Mouse (Mus musculus) 3T3-L1 (cell line): Measurements from ENCODE around the gene Myo5a.

ENCODE experiments used
- DNase-seq: peaks from one replicate; pipeline ENCODE4 v3.0.0-alpha.2; 2015; ENCODE audit warnings: low read depth, low spot score

The Myo5a gene

GRCm38 (mm10) chr9:75071706-75072192 is 934 bp downstream of the Myo5a start:
- peak; percentile 61 for DNase-seq

GRCm38 (mm10) chr9:75072361-75072760 is 1.5 kb downstream of the Myo5a start:
- DNase-seq, result peak; percentile 25

GRCm38 (mm10) chr9:75077191-75077590 is 6.4 kb downstream of the Myo5a start:
- peak; percentile 61 for DNase-seq

- DNase-seq, result peak; percentile 52
These were observed 14.5 kb downstream of the Myo5a start for GRCm38 (mm10) chr9:75085242-75085824.

- peak; percentile 44 for DNase-seq
These were observed 17.0 kb downstream of the Myo5a start for GRCm38 (mm10) chr9:75087823-75088222.

GRCm38 (mm10) chr9:75089285-75089684 is 18.5 kb downstream of the Myo5a start:
- DNase-seq, result no peak

- peak; percentile 56 for DNase-seq
These were observed 21.3 kb downstream of the Myo5a start for GRCm38 (mm10) chr9:75092134-75092533.

- peak; percentile 67 for DNase-seq
These were observed 23.9 kb downstream of the Myo5a start for GRCm38 (mm10) chr9:75094762-75095161.

GRCm38 (mm10) chr9:75098937-75099336 is 28.1 kb downstream of the Myo5a start:
- no peak for DNase-seq

GRCm38 (mm10) chr9:75100157-75100781 is 29.5 kb downstream of the Myo5a start:
- no peak for DNase-seq

- DNase-seq, result no peak
These were observed 31.3 kb downstream of the Myo5a start for GRCm38 (mm10) chr9:75102131-75102530.

GRCm38 (mm10) chr9:75116571-75117177 is 45.9 kb downstream of the Myo5a start:
- DNase-seq, result no peak

GRCm38 (mm10) chr9:75121126-75121525 is 50.3 kb downstream of the Myo5a start:
- DNase-seq, result no peak

GRCm38 (mm10) chr9:75124201-75124721 is 53.4 kb downstream of the Myo5a start:
- DNase-seq, result peak; percentile 92

GRCm38 (mm10) chr9:75130553-75130952 is 59.7 kb downstream of the Myo5a start:
- no peak for DNase-seq

- no peak for DNase-seq
These were observed 76.1 kb downstream of the Myo5a start for GRCm38 (mm10) chr9:75146911-75147310.

- no peak for DNase-seq
These were observed 89.7 kb downstream of the Myo5a start for GRCm38 (mm10) chr9:75160525-75160924.

GRCm38 (mm10) chr9:75163650-75164049 is 92.8 kb downstream of the Myo5a start:
- DNase-seq, result no peak

- DNase-seq, result no peak
These were observed 100.9 kb downstream of the Myo5a start for GRCm38 (mm10) chr9:75171721-75172120.

- no peak for DNase-seq
These were observed 116.9 kb downstream of the Myo5a start for GRCm38 (mm10) chr9:75187646-75188260.

- DNase-seq, result peak; percentile 38
These were observed 123.0 kb downstream of the Myo5a start for GRCm38 (mm10) chr9:75193858-75194257.

- DNase-seq, result peak; percentile 91
These were observed 125.5 kb downstream of the Myo5a start for GRCm38 (mm10) chr9:75196335-75196734.
